Mouse (Mus musculus) thymus, postnatal 0 days (tissue): ENCODE measurements around the gene Cdh6. TPM values are rescaled to one million over a fixed set of nuclear protein-coding genes. Genes with fewer than 3 reads are reported as not detected.

Experiments used
- DNase-seq: peaks from one replicate; pipeline ENCODE4 v3.0.0-alpha.2; 2015; ENCODE audit warnings: low spot score
- polyA plus RNA-seq: library from polyadenylated mRNA; unstranded; fragments of >200 nt; fragmentation: Nextera tagmentation; extraction: Ambion mirVana; gene quantifications from 2 replicates; pipeline ENCODE4 v1.2.1, GENCODE M21; 2015

Gene Cdh6
- polyA plus RNA-seq, 1 experiment from 2014 or later: 0.16 TPM

DNA sequence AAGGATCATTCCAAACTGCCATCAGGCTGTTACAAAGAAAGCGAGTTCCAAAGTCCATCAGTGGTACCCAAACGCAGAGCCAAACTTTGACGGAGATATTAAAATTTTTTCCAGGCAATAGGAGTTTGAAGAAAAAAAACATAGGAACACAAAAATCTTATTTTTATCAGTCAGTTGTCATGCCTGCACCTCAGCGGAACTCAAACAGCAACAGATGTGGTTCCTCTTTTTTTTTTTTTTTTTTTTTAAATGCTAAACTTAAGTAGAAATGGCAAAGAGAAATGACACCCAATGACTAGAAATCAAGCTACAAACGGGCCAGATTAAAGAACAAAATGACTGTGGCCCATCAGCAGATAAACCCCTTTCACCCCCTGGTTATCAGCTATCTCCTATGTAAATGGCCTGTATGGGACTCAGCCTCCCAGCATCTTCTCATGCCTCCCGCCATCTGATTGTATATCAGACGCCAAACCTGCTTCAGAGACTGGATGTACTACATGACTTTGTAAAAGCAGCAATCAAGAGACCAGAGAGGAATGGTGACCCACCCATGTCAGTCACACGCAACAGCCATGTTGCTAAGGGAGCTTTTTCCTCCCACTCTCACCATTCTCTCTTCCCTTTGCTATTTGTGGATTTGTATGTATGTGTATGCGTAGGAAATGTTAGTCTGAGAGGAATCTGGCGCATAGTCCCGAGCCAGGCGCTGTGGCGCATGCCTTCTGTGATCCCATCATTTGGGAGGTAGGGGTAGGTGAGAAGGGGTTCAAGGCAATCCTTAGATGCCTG lies 8.2 kb downstream of the Cdh6 start:
- DNase-seq: no peak

DNA sequence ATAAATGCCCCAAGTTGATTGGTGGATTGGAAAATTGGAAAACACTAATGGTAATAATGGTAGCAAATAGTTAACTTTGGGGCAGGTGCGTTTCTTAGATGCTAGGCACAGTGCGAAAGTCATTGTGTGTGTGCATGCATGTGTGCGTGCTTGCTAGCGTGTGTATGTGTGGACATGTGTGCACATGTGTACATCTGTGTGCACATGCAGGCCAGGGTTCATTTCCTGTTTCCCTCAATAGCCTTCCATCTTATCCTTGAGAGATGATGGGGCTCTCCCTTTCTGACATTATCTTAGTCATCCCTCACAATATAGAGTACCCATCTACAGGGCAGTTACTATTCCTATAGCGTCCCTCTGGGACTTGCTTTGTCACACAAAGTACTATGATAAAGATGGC lies 17.7 kb downstream of the Cdh6 start:
- DNase-seq: no peak

DNA sequence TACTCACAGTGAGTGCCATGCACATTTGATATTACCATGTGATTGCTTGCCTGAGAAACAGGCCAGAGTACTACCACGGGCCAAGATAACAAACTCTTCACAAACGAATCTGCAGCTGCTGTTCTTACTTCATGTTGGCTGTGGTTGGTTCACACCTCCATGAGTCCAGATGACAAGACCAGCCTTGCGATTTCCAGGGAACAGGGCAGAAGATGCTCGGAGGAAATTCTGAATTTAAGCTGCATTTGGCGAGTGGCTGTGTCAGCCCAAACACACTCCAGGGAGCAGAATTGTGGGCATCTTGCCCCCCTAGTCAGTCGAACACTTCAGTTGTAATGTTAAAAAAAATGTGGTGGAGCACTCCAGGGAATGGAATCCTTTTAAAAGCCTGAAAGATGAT lies 18.1 kb downstream of the Cdh6 start:
- DNase-seq: no peak

DNA sequence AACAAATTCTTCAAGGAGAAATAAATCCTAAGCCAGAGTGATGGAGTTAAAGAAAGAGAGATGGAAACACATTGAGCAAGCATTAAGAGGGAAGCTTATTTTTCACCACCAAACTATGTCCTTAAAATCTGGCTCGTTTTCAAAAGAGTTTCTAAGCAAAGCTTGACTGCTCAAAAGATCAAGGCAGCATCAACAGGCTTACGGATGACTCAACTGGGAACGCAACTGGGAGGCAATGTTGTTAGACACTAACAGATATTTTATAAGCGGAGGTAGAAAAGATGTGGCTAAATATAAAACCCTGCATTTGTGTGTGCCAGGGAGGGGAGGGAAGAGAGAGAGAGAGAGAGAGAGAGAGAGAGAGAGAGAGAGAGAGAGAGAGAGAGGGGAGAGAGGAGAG lies 31.5 kb downstream of the Cdh6 start:
- DNase-seq: no peak

DNA sequence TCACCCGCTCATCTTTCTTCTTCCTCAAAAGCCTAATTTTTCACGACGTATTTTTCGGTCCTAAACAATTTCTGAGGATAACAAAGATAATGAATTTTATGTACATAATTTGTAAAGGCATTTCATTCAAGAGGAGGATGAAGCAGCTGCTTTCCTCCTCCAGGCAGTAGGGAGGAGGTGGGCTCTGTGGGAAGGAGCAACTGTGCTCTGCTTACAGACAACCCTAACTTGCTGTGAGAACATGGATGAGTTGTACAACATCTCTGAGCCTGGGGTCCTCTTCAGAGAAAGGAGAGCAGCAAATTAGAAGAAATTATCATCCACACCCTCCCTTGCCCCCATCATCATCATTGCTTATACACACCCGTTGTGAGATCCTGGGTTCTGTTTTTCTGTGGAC lies 33.8 kb downstream of the Cdh6 start:
- no peak for DNase-seq

DNA sequence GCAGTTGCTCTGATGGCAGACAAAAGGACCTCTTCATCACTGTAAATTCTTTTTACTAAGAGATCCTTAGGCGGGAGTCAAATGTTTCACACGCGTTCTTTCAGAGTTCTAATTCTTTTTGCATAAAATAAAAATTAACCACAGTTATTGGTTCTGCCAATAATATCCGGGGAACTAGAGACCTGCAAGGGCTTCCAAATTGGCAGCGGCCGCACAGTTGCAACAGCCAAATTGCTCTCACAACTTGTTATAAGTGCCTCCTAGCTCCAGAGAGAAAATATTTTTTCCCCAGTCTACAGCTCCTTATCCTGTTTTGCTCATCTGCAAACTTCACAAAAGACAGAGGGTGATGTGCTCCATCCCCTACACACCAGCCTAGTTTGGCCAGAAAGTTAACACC lies 36.3 kb downstream of the Cdh6 start:
- DNase-seq: no peak

DNA sequence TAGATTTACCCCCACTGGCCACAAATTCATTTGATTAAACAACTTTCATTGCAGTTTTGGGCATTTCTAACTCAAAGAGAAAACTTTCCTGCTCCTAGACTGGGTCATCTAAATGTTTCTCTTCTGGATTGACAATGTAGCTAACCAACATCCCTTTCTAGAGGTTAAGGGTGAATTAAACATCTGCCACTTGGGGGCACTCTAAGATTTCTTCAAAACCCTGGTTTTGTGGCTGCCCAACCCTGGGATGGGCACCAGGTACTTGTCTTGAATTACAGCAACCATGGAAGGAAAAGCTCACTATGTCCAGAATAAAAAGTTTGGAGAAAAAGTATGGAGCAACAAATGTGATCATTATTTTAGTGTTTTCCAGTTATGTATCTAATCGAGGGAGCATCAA lies 39.4 kb downstream of the Cdh6 start:
- DNase-seq: no peak

DNA sequence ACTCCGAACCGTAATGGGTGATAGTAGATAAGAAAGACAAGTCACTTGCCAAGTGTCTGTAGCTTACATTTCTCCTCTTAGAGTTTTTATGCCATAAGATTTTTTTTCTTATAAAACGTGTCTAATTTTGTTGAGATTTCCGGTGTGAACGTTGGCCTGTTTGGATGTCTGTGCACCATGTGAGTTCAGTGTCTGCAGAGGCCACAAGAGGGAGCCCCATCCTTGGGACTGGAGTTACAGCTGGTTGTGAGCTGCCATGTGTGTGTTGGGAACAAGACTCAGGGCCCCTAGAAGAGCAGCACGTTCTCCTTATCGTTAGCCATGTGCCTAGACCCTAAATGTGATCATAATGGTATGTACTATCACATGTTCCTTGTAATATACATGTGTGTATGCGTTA lies 40.1 kb downstream of the Cdh6 start:
- no peak for DNase-seq

DNA sequence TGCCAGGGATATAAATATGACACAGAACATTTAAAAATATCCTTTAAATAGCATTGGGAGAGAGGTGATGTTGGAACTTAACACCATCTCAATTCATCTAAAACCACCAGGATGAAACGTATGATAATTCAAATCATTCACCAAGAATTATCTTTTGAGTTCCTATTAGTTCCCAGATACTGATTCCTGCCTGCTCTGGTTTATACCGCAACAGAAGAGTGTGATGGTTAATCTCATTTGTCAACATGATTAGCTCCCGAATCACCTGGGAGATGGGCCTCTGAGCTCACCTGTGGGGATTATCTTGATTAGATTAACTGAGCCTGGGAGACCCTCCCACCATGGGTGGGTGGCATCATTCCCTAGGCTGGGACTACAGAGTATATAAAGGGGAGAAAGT lies 41.0 kb downstream of the Cdh6 start:
- DNase-seq: no peak

DNA sequence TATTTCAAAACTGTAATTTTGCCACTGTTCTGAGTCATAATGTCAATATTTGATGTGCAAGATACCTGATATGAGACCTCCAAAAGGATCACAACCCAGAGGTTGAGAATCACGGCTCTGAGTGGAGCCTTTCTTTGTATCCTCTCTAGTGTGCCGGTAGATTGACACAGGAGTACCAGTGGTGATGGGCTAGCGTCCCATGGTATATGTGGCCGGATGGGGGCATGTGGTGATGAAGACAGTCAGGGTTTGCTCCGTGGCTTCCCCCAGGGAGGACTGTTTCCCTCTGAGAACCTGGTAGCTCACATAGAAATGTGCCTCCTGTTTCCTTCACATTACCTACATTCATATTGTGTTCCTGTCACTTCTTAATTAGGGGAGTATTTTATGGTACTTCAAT lies 43.2 kb downstream of the Cdh6 start:
- no peak for DNase-seq

DNA sequence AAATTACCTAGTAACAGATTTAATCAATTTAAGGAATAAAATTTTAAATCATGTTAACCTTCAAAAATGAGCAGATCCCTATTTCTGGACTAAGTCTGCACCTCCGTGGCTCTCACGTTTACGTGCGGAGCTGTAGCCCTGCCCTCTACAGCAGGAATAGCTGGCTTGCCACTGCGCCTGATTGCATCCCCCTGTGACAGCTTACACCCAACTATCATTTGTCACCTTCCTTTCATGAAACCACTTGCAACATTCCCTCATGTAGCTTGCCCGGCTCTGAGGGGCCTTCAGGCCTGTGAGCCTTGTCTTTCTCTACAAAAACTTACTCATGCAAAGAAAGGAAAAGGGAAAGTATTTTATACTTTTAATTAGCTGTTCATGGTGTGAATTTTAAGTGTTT lies 73.1 kb downstream of the Cdh6 start:
- DNase-seq: no peak

DNA sequence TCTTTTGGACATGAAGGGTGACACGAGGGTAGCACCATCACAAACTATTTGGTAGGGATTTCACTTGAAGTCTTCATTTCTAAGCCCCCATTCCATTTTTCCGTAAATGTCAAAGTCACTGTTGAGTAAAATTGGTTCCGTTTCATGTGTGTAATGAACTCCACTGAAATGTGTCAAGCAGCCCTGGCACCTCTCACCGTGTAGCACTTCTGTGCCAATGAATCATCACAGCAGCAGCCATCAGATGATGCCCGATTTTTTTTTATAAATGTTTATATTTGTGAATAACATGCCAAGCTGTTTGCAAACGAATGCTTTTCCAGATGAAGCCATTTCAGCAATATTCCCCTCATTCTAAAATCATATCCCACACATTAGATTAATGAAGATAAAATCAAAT lies 75.6 kb downstream of the Cdh6 start:
- no peak for DNase-seq

DNA sequence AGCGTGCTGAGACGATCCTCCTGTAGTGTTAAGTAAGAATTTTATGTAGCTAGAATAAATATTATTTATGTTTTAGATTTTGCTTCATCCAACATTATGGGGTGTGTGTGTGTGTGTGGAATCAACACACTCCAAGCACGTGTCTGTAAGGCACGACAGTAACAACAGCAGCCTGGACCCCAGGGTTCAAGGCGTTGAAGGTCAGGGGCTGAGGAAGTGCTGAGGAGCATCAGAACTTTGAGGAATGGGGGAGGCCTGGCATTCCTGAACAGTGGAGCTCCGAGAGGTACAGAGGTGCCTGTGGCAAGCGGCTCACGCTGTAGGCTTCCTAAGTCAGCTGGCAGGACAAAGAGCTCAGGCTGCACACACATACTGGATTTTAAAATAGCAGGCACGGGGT lies 78.1 kb downstream of the Cdh6 start:
- DNase-seq: no peak

DNA sequence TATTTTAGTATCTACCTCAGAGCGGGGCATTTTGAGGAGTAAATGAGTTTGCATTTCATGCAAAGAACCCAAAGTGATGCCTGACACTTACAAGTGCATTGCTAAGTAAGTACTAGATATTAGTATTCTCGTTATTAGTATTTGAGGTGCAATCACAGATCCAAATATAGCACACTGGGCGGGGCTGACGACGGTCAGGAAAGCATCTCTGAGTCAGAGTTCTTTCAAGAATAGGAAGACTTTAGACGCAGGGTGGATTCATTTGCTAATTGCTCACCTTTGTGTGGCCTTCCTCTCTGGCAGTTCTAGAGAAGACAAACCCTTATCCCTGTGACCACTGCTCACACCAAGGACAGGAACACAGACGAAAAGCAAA lies 78.6 kb downstream of the Cdh6 start:
- no peak for DNase-seq

DNA sequence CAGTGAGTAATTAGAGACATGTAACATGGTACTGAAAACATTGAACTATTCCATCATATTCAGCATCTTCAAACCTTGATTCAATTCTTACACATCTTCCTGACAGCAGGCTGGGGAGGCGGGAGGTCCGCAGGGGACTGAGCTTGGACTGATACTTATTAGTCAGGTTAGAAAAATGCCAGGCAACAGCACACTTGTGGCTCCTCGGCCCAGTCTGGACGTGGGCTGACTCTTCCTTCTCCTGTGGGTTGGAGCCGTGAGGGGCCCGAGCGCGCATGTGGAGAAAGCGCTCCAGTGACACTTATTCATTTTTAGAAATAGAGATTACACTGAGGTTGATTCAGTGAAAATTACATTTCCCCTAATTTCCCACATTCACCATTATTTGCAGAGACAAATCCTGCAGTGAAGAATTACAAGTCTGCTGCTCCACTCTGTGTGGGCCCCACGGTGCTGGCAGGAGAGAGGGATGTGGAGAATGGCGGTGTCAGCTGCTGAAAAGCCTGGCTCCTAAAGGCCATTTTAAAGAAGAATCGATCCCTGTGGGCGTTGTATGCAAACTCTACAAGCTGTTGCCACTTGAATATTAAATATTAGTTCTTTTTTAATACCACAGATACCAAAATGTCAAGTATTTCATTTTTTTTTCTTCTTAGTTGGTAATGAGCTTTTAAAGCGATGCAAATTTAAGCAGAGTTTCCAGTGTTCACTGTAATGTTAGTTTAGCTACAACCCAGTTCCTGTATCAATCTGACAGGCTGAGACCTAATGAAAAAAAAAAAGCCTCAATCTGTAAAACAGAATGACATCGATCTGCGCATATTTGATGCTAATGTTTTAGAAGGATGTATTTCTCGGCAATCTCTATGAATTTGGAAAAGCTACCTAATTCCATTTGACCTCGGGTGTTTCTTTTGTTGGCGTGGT lies 79.3 kb downstream of the Cdh6 start:
- no peak for DNase-seq

DNA sequence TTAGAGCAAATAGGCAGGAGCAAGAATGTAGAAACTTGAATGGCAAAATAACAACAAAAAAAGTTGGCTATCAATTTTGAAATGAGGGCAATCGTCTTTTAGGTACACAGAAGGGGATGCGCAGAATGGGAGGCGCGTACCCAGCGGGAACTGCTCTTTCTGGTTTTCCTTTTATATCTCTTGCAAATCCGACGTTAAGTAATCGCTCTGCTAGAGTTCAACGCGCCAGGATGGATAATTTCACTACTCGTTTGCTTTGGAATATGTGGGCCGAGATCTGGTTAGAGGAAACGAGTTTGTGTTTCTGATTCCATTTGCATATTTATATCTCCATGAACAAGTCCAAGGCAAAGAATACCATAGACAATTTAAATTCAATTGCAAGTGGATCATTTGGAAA lies 81.4 kb downstream of the Cdh6 start:
- DNase-seq: no peak

DNA sequence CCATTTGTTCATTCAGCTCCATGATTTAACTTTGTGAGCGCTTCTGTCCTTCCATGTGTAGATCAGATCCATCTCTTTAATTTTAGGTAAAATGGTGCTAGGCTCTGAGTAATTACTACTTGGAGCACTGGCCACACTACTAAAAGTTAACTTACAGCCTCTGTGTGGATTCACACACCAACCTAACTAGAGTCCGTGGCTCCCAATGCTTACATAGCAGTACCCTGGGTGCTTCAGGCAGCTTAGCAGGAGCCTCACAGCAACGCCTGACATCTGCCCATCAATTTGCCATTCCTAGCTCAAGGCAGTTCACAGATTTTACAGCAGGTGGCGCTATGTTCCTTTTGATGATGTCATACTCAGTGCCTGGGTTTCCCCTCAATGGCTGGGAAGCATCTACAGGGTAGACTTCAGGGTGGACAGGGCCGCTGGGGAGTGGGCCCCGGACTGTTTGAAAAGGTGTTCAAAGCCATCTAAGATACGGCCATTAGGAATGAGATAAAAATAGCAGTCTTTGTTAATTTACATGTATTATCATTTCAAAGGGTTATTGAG lies 84.9 kb downstream of the Cdh6 start:
- peak; percentile 4 for DNase-seq

DNA sequence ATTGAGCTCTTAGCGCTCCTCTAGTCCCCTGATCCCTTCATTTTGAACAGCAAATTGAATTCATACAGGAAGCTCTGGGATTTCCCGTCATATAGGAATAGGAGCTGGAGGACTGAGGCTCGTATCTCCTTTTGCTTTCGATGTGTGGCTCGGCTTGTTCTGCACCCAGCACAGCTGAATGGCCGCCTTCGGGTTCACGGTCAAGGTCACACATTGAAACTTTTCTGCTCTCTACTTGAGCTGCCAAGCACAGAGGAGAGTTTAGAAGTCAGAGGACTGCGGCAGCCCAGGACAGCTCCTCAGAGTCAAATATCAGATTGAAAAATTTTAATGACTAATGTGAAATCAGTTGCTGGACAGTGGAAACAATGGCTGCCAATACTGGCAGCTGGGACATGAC lies 88.7 kb downstream of the Cdh6 start:
- DNase-seq: no peak

DNA sequence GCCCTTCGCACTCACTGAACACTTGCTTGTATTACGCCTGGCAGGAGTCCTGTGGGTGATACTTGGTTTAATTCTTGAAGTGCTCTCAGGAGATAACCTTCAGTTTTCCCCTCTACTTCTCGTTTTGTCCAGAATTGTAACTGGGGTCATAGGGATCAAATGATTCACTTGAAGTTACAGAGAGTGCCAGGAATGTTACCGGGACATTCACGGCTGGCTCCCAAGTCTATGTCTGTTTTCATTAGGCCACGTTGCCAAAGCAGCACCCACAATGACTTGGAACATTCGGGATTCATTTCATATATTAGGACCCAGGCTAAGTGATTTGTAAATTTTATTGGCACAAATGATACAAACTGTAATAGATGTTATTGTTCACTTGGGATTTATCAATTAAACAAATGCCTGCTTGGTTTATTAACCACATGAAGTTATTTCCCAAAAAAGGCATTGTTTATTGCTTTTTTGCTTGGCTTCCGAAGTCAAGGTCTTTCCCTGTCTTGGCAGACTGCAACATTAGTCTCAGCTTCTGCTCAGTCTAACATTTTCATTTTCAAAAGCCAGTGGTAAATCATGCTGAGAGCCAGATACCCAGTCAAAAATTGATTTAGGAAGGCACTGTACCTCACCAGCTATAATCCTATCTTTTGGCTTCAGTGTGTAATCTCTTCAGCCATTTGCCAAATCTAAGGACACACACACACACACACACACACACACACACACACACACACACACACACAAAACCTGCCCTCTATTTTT lies 96.4 kb downstream of the Cdh6 start:
- DNase-seq: no peak

DNA sequence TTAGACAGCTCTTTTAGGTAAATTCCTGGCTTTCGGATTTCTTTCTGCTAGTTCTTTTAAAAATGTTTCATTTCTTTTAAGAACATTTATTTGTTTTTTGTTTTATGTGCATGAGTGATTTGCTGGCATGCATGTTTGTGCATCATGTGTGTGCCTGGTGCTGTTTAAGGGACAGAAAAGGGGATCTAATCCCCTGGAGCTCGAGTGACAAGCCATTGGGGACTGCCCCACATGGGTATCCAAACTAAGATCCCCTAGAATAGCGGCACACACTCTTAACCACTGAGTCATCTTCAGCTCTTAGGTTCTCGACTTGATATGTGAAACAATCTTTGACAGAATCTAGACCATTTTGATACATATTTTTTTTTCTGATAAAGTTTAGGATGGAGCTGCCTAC lies 99.4 kb downstream of the Cdh6 start:
- no peak for DNase-seq

DNA sequence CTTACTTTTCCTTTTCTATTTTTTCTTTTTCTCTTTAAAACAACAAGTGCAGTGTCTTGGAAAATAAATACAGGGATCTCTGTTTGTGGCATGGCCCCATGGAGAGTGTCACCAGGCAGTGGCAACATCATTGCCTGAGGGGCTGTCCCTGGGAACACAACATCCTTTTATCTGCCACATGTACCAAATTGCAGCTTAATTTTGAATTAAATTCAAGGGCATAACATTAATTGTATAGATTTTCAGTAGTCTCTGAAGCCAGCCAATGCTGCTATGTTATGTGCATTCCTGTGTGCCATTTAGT lies 105.3 kb downstream of the Cdh6 start:
- DNase-seq: no peak
